Mouse (Mus musculus) thymus, adult 2 months (tissue): ENCODE results near the gene Atxn1l. TPM values are rescaled to one million over a fixed set of nuclear protein-coding genes. Genes with fewer than 3 reads are reported as not detected.
"Not testable (repeated sequence)": the region's sequence is repeated elsewhere in the genome, so short reads cannot be mapped to it uniquely, and the experiment has no call there.

ENCODE experiments used
- DNase-seq: peaks from one replicate; pipeline ENCODE4 v3.0.0; 2021
- H3K27ac ChIP-seq: fragments of 200-500 bp; 2 replicates; pipeline ENCODE4 v1.5.1; 2012; ENCODE audit warnings: low read length, control low read depth; ENCODE audit not compliant: control insufficient read depth, insufficient read depth
- H3K27me3 ChIP-seq: fragments of 200-500 bp; 2 replicates; pipeline ENCODE4 v1.6.1; 2012; ENCODE audit warnings: mild to moderate bottlenecking, low read length, moderate library complexity, mixed read lengths; ENCODE audit not compliant: control insufficient read depth, insufficient read depth
- H3K36me3 ChIP-seq: fragments of 200-500 bp; 2 replicates; pipeline ENCODE4 v1.6.1; 2012; ENCODE audit warnings: mild to moderate bottlenecking, low read length, moderate library complexity; ENCODE audit not compliant: control insufficient read depth, insufficient read depth
- H3K4me1 ChIP-seq: fragments of 200-500 bp; replicated peaks from 2 replicates; pipeline ENCODE4 v1.6.1; 2012; ENCODE audit warnings: low read length; ENCODE audit not compliant: control insufficient read depth, insufficient read depth
- H3K4me3 ChIP-seq: fragments of 200-500 bp; 2 replicates; pipeline ENCODE4 v1.5.1; 2012; ENCODE audit warnings: mild to moderate bottlenecking, low read length, control low read depth, moderate library complexity; ENCODE audit not compliant: control insufficient read depth, insufficient read depth
- CTCF ChIP-seq: fragments of 200-500 bp; IDR thresholded peaks from 2 replicates; pipeline ENCODE4 v1.5.1; 2012; ENCODE audit warnings: mild to moderate bottlenecking, control low read depth, low read length, moderate library complexity, borderline replicate concordance; ENCODE audit not compliant: control insufficient read depth, poor library complexity, insufficient read depth; ENCODE audit errors: extremely low read depth
- POLR2A ChIP-seq: fragments of 200-500 bp; IDR thresholded peaks from 2 replicates; pipeline ENCODE4 v1.6.1; 2012; ENCODE audit warnings: mild to moderate bottlenecking, low read length, control low read depth, moderate library complexity; ENCODE audit not compliant: control insufficient read depth, poor library complexity, insufficient read depth; ENCODE audit errors: extremely low read depth
- WGBS: fragments of 180-500 bp; shearing (Covaris S2); methylation state at CpG from one replicate; pipeline ENCODE4 v1.1.7; 2018; 5-methylcytosine and 5-hydroxymethylcytosine counted together
- polyA plus RNA-seq: library from polyadenylated mRNA; depleted of rRNA; stranded (reverse); fragments of >200 nt; gene quantifications from 2 replicates; pipeline ENCODE4 v1.2.3, GENCODE M21; 2012

The Atxn1l gene
- polyA plus RNA-seq, 1 experiment = 20.3 TPM

- 29% methylated on average over 5 of the region's 5 CpGs for WGBS
- no peak overlapping the region for H3K4me3 ChIP-seq
- no peak for DNase-seq
- H3K36me3 ChIP-seq = no peaks in the 10 kb centered on the region
- H3K4me1 ChIP-seq = peaks cover 5% of the 10 kb centered on the region
- H3K27ac ChIP-seq = no peak overlapping the region
- H3K27me3 ChIP-seq = no peaks in the 10 kb centered on the region
- TF ChIP-seq CTCF = no peak
- TF ChIP-seq POLR2A = no peak
These were observed 40.3 kb upstream of the Atxn1l start for GRCm38 (mm10) chr8:109777851-109778250.

GRCm38 (mm10) chr8:109773154-109773553 is 35.6 kb upstream of the Atxn1l start:
- 0 out of 2 replicates have a peak, but pooled peaks cover 2% of the 10 kb centered on the region for H3K4me1 ChIP-seq
- H3K36me3 ChIP-seq = no peaks in the 10 kb centered on the region
- 24% methylated on average over 3 of the region's 3 CpGs for WGBS
- H3K4me3 ChIP-seq = no peak overlapping the region
- TF ChIP-seq CTCF (no peak), POLR2A (no peak)
- no peak overlapping the region for H3K27ac ChIP-seq
- DNase-seq = no peak
- no peaks in the 10 kb centered on the region for H3K27me3 ChIP-seq

GRCm38 (mm10) chr8:109766081-109766480 is 28.5 kb upstream of the Atxn1l start:
- no peak for DNase-seq
- H3K27ac ChIP-seq = no peak overlapping the region
- H3K4me1 ChIP-seq = no peaks in the 10 kb centered on the region
- H3K4me3 ChIP-seq = no peak overlapping the region
- no peaks in the 10 kb centered on the region for H3K36me3 ChIP-seq
- no peaks in the 10 kb centered on the region for H3K27me3 ChIP-seq
- TF ChIP-seq CTCF (no peak), POLR2A (no peak)
- WGBS = 61% methylated on average over 7 of the region's 7 CpGs

- Histone ChIP-seq H3K27ac (no peak overlapping the region), H3K27me3 (no peaks in the 10 kb centered on the region), H3K36me3 (no peaks in the 10 kb centered on the region), H3K4me1 (no peaks in the 10 kb centered on the region), H3K4me3 (no peak overlapping the region)
- no peak for TF ChIP-seq CTCF
- TF ChIP-seq POLR2A = no peak
- no peak for DNase-seq
- 95% methylated on average over 6 of the region's 6 CpGs for WGBS
These were observed 26.5 kb upstream of the Atxn1l start for GRCm38 (mm10) chr8:109764031-109764430.

- no peak for DNase-seq
- no peak overlapping the region for H3K27ac ChIP-seq
- H3K4me3 ChIP-seq = no peak overlapping the region
- WGBS = 71% methylated on average over 1 of the region's 1 CpGs
- no peaks in the 10 kb centered on the region for H3K36me3 ChIP-seq
- TF ChIP-seq POLR2A (no peak), CTCF (no peak)
- no peaks in the 10 kb centered on the region for H3K4me1 ChIP-seq
- H3K27me3 ChIP-seq = no peaks in the 10 kb centered on the region
These were observed 22.7 kb upstream of the Atxn1l start for GRCm38 (mm10) chr8:109760221-109760620.

- H3K27ac ChIP-seq = no peak overlapping the region
These were observed 21.9 kb upstream of the Atxn1l start for GRCm38 (mm10) chr8:109759426-109759825.

GRCm38 (mm10) chr8:109756849-109757248 is 19.3 kb upstream of the Atxn1l start:
- Histone ChIP-seq H3K36me3 (no peaks in the 10 kb centered on the region), H3K27me3 (no peaks in the 10 kb centered on the region), H3K4me1 (no peaks in the 10 kb centered on the region), H3K4me3 (no peak overlapping the region), H3K27ac (no peak overlapping the region)
- no peak for DNase-seq
- WGBS = 64% methylated on average over 3 of the region's 3 CpGs
- TF ChIP-seq POLR2A = no peak
- TF ChIP-seq CTCF = no peak

More at GRCm38 (mm10) chr8:109759426-109759825, 21.9 kb upstream of the Atxn1l start:
- H3K36me3 ChIP-seq = no peaks in the 10 kb centered on the region
- WGBS = 97% methylated on average over 7 of the region's 7 CpGs
- H3K4me1 ChIP-seq = no peaks in the 10 kb centered on the region
- H3K4me3 ChIP-seq = no peak overlapping the region
- H3K27me3 ChIP-seq = no peaks in the 10 kb centered on the region
- no peak for DNase-seq
- TF ChIP-seq POLR2A (no peak), CTCF (no peak)

GRCm38 (mm10) chr8:109755554-109755953 is 18.0 kb upstream of the Atxn1l start:
- not testable (repeated sequence) for H3K27ac ChIP-seq, DNase-seq, H3K27me3 ChIP-seq, H3K4me1 ChIP-seq, H3K4me3 ChIP-seq, H3K36me3 ChIP-seq
- 71% methylated on average over 4 of the region's 4 CpGs for WGBS
